Mouse (Mus musculus): ENCODE data around the gene Ppfia2. TPM values are rescaled to one million over a fixed set of nuclear protein-coding genes. Genes with fewer than 3 reads are reported as not detected.
A peak's percentile ranks its signal among the peaks of the same experiment; 100 is the strongest.

Ppfia2 gene
- polyA plus RNA-seq, 1 experiment from 2014 or later, result not detected

- ATAC-seq, result no peak
- CTCF ChIA-PET, result no interaction called here
- TF ChIP-seq CTCF (IDR thresholded peaks at IDR 0.05), result no peak
- POLR2A ChIA-PET, result no interaction called here
- DNase-seq (ENCODE audit: low read depth, low spot score), result no peak
- H3K27me3 ChIP-seq, result no peaks in the 10 kb centered on the region
- in situ Hi-C loops (cut with MboI; ENCODE audit: low pct_unique_long_range_greater_than_20kb), result no loop called here
Observed at GRCm38 (mm10) chr10:106670170-106670569, 200.0 kb downstream of the Ppfia2 start.

- no peak for TF ChIP-seq CTCF (IDR thresholded peaks at IDR 0.05)
- in situ Hi-C loops (cut with MboI; ENCODE audit: low pct_unique_long_range_greater_than_20kb), result no loop called here
- CTCF ChIA-PET, result no interaction called here
- ATAC-seq, result no peak
- DNase-seq (ENCODE audit: low read depth, low spot score), result no peak
- H3K27me3 ChIP-seq, result no peaks in the 10 kb centered on the region
- POLR2A ChIA-PET, result no interaction called here
Observed at GRCm38 (mm10) chr10:106681395-106681794, 211.3 kb downstream of the Ppfia2 start.

GRCm38 (mm10) chr10:106685519-106685918 is 215.4 kb downstream of the Ppfia2 start:
- peaks cover under 1% of the 10 kb centered on the region for H3K27me3 ChIP-seq
- in situ Hi-C loops (cut with MboI; ENCODE audit: low pct_unique_long_range_greater_than_20kb), result no loop called here
- CTCF ChIA-PET, result no interaction called here
- POLR2A ChIA-PET, result no interaction called here
- no peak for DNase-seq (ENCODE audit: low read depth, low spot score)
- no peak for ATAC-seq
- no peak for TF ChIP-seq CTCF (IDR thresholded peaks at IDR 0.05)

GRCm38 (mm10) chr10:106719936-106720335 is 249.8 kb downstream of the Ppfia2 start:
- DNase-seq (ENCODE audit: low read depth, low spot score), result no peak
- ChIA-PET CTCF (no interaction called here), POLR2A (no interaction called here)
- in situ Hi-C loops (cut with MboI; ENCODE audit: low pct_unique_long_range_greater_than_20kb), result no loop called here
- H3K27me3 ChIP-seq, result no peaks in the 10 kb centered on the region
- no peak for ATAC-seq
- no peak for TF ChIP-seq CTCF (IDR thresholded peaks at IDR 0.05)

GRCm38 (mm10) chr10:106732265-106732664 is 262.1 kb downstream of the Ppfia2 start:
- POLR2A ChIA-PET, result no interaction called here
- peaks cover 1% of the 10 kb centered on the region for H3K27me3 ChIP-seq
- TF ChIP-seq CTCF (IDR thresholded peaks at IDR 0.05), result no peak
- DNase-seq (ENCODE audit: low read depth, low spot score) (no peak), ATAC-seq (no peak)
- in situ Hi-C loops (cut with MboI; ENCODE audit: low pct_unique_long_range_greater_than_20kb), result no loop called here
- CTCF ChIA-PET, result no interaction called here

- POLR2A ChIA-PET, result no interaction called here
- DNase-seq (ENCODE audit: low read depth, low spot score) (no peak), ATAC-seq (no peak)
Observed at GRCm38 (mm10) chr10:106736230-106737063, 266.3 kb downstream of the Ppfia2 start.

GRCm38 (mm10) chr10:106738190-106738589 is 268.1 kb downstream of the Ppfia2 start:
- DNase-seq (ENCODE audit: low read depth, low spot score) (no peak), ATAC-seq (no peak)
- ChIA-PET CTCF (no interaction called here), POLR2A (no interaction called here)
- in situ Hi-C loops (cut with MboI; ENCODE audit: low pct_unique_long_range_greater_than_20kb), result no loop called here
- peaks cover 3% of the 10 kb centered on the region for H3K27me3 ChIP-seq
- no peak for TF ChIP-seq CTCF (IDR thresholded peaks at IDR 0.05)

More at GRCm38 (mm10) chr10:106736230-106737063, 266.3 kb downstream of the Ppfia2 start:
- CTCF ChIA-PET, result no interaction called here
- H3K27me3 ChIP-seq, result peaks cover 3% of the 10 kb centered on the region
- no peak for TF ChIP-seq CTCF (IDR thresholded peaks at IDR 0.05)
- in situ Hi-C loops (cut with MboI; ENCODE audit: low pct_unique_long_range_greater_than_20kb), result no loop called here

GRCm38 (mm10) chr10:106744966-106745365 is 274.8 kb downstream of the Ppfia2 start:
- DNase-seq (ENCODE audit: low read depth, low spot score) (no peak), ATAC-seq (no peak)
- in situ Hi-C loops (cut with MboI; ENCODE audit: low pct_unique_long_range_greater_than_20kb), result no loop called here
- ChIA-PET POLR2A (no interaction called here), CTCF (no interaction called here)
- no peak for TF ChIP-seq CTCF (IDR thresholded peaks at IDR 0.05)
- H3K27me3 ChIP-seq, result no peaks in the 10 kb centered on the region

- H3K27me3 ChIP-seq, result no peaks in the 10 kb centered on the region
- no peak for TF ChIP-seq CTCF (IDR thresholded peaks at IDR 0.05)
- POLR2A ChIA-PET, result no interaction called here
- in situ Hi-C loops (cut with MboI; ENCODE audit: low pct_unique_long_range_greater_than_20kb), result no loop called here
- ATAC-seq (no peak), DNase-seq (ENCODE audit: low read depth, low spot score) (no peak)
- CTCF ChIA-PET, result no interaction called here
Observed at GRCm38 (mm10) chr10:106761061-106761460, 290.9 kb downstream of the Ppfia2 start.

- CTCF ChIA-PET, result no interaction called here
- TF ChIP-seq CTCF (IDR thresholded peaks at IDR 0.05), result no peak
- no peak for ATAC-seq
- H3K27me3 ChIP-seq, result peaks cover 3% of the 10 kb centered on the region
- DNase-seq (ENCODE audit: low read depth, low spot score), result no peak
- in situ Hi-C loops (cut with MboI; ENCODE audit: low pct_unique_long_range_greater_than_20kb), result no loop called here
- POLR2A ChIA-PET, result no interaction called here
Observed at GRCm38 (mm10) chr10:106763785-106764184, 293.6 kb downstream of the Ppfia2 start.

GRCm38 (mm10) chr10:106775571-106775970 is 305.4 kb downstream of the Ppfia2 start:
- in situ Hi-C loops (cut with MboI; ENCODE audit: low pct_unique_long_range_greater_than_20kb), result no loop called here
- DNase-seq (ENCODE audit: low read depth, low spot score), result no peak
- ChIA-PET CTCF (no interaction called here), POLR2A (no interaction called here)
- ATAC-seq, result peak; percentile 39
- TF ChIP-seq CTCF (IDR thresholded peaks at IDR 0.05), result no peak
- H3K27me3 ChIP-seq, result peaks cover 7% of the 10 kb centered on the region

- ATAC-seq, result no peak
- CTCF ChIA-PET, result no interaction called here
- POLR2A ChIA-PET, result no interaction called here
- no peak for TF ChIP-seq CTCF (IDR thresholded peaks at IDR 0.05)
- peaks cover 8% of the 10 kb centered on the region for H3K27me3 ChIP-seq
- no peak for DNase-seq (ENCODE audit: low read depth, low spot score)
- in situ Hi-C loops (cut with MboI; ENCODE audit: low pct_unique_long_range_greater_than_20kb), result no loop called here
Observed at GRCm38 (mm10) chr10:106815447-106815846, 345.3 kb downstream of the Ppfia2 start.

Measured in Patski (cell line).